Mouse (Mus musculus) megakaryocyte, embryonic 14.5 days (primary cell): ENCODE results near the gene Tbccd1. TPM values are rescaled to one million over a fixed set of nuclear protein-coding genes. Genes with fewer than 3 reads are reported as not detected.

ENCODE experiments used
- H3K27me3 ChIP-seq: replicated peaks from 2 replicates; pipeline ENCODE3; 2012; ENCODE audit warnings: inconsistent platforms
- H3K36me3 ChIP-seq: replicated peaks from 2 replicates; pipeline ENCODE3; 2012; ENCODE audit warnings: low read length, inconsistent platforms, mixed read lengths
- H3K4me1 ChIP-seq: 2 replicates; pipeline ENCODE4 v1.6.1; 2012; ENCODE audit warnings: inconsistent platforms
- H3K4me3 ChIP-seq: replicated peaks from 2 replicates; pipeline ENCODE3; 2012; ENCODE audit warnings: moderate library complexity, mild to moderate bottlenecking, inconsistent platforms
- H3K9me3 ChIP-seq: 2 replicates; pipeline ENCODE4 v1.6.1; 2012; ENCODE audit warnings: inconsistent platforms
- FLI1 ChIP-seq: IDR thresholded peaks from 2 replicates; pipeline ENCODE4 v1.6.1; 2012; ENCODE audit warnings: low read length, inconsistent platforms, mixed read lengths
- GATA1 ChIP-seq: IDR thresholded peaks from 3 replicates; pipeline ENCODE4 v1.6.1; 2012; ENCODE audit warnings: mixed read lengths, low read length, inconsistent platforms, borderline replicate concordance
- polyA plus RNA-seq: library from polyadenylated mRNA; stranded (reverse); fragments of >175 nt; gene quantifications from 2 replicates; pipeline ENCODE4 v1.2.3, GENCODE M21; 2012; ENCODE audit warnings: low replicate concordance; ENCODE audit not compliant: insufficient read depth

The Tbccd1 gene
- polyA plus RNA-seq, result 2.5 and 2.9 TPM in 2 replicates

DNA sequence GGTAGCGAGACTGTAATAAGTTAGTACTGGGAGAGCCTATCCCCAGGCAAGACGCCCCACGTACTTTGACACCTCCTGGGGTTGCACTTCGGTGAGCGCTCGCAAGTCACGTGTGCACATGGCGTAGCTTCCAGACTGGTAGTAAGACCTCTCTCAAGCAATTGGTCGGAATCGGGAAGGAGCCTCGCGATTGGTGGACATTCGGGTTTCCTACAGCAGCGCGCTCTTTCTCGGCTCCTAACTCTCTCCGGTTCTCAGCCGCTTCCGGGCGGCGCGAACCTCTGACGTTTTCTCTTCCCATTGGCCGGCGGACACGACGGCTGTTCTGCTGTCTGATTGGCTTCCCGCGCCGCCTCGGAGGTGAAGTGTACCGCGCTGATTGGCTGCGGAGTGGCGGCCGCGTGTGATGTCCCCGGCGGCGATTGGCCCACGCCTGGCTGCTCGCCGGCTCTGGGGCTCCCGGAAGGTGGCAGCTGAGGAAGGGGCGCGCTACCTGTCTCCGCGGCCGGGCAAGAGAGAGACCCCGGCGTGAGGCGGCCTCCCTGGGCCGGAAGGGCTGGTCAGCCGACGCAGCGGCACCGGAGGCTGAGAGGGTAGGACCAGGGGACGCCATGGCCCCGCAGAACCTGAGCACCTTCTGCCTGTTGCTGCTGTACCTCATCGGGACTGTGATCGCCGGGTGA is at the start of gene Tbccd1, which contains the start of gene Dnajb11:
Gene Tbccd1 (minus strand): TSS at position 239 of the 683 bp plus-strand sequence.
Gene Dnajb11 (plus strand): TSS at position 415 of the 683 bp plus-strand sequence.
- Histone ChIP-seq H3K4me1 (peaks cover 36% of the 10 kb centered on the region), H3K4me3 (peak within 1 kb of the TSS; percentile 100), H3K36me3 (peaks cover 51% of the 10 kb centered on the region), H3K27me3 (no peaks in the 10 kb centered on the region), H3K9me3 (no peaks in the 10 kb centered on the region)
- TF ChIP-seq FLI1 (peak; percentile 39; the same call in 1 of the 2 replicates), GATA1 (no peak)

DNA sequence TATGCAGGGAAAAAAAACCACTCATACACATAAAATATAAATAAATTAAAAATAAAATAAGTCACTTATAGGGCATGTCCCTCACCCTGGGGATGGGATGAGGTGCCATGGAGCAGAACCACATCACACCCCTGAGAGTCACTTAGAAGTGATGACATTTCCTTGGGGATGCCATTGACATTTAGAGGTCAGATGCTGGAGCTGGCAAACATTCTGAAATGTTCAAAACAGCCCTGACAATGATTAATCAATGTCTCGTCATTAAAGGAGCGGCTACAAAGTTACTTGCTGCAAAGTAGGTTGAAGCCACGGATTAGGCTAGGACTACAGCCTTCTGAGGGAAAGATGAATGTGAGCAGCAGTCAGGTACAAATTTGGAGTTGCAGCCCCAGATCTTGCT is 43.9 kb upstream of the Tbccd1 start:
- TF ChIP-seq FLI1 (no peak), GATA1 (no peak)
- no peaks in the 10 kb centered on the region for H3K36me3 ChIP-seq
- H3K4me1 ChIP-seq, result peaks cover 13% of the 10 kb centered on the region; the same call in 1 of the 2 replicates
- H3K9me3 ChIP-seq, result no peaks in the 10 kb centered on the region
- H3K4me3 ChIP-seq, result no peak overlapping the region
- peaks cover 26% of the 10 kb centered on the region for H3K27me3 ChIP-seq

GRCm38 (mm10) chr16:22899866-22900570 is 42.5 kb upstream of the Tbccd1 start:
- Histone ChIP-seq H3K9me3 (no peaks in the 10 kb centered on the region), H3K36me3 (no peaks in the 10 kb centered on the region), H3K4me1 (peaks cover 13% of the 10 kb centered on the region; the same call in 1 of the 2 replicates), H3K27me3 (peaks cover 31% of the 10 kb centered on the region), H3K4me3 (no peak overlapping the region)
- TF ChIP-seq FLI1 (no peak), GATA1 (no peak)

DNA sequence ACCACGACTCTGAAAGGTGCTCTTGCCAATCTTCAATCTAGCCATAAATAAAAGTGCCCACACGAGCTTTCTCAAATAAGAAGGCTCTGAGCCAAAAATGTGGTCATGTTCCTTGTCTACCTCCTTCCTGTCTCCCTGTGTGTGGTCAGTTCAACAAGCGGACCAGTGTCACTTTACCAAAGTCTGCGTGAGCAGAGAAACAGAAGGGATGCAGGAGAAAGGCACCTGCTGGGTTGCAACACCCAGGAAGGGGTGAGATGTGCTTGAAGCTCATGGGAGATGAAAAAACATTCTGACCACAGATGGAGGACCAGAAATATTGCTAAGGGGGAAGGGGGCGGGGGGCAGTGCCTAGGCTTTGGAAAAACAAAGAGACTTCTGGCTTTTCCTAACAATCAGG is 41.9 kb upstream of the Tbccd1 start:
- H3K9me3 ChIP-seq, result no peaks in the 10 kb centered on the region
- H3K4me1 ChIP-seq, result peaks cover 13% of the 10 kb centered on the region; the same call in 1 of the 2 replicates
- no peaks in the 10 kb centered on the region for H3K36me3 ChIP-seq
- H3K4me3 ChIP-seq, result no peak overlapping the region
- peaks cover 32% of the 10 kb centered on the region for H3K27me3 ChIP-seq
- TF ChIP-seq GATA1, result no peak
- no peak for TF ChIP-seq FLI1

DNA sequence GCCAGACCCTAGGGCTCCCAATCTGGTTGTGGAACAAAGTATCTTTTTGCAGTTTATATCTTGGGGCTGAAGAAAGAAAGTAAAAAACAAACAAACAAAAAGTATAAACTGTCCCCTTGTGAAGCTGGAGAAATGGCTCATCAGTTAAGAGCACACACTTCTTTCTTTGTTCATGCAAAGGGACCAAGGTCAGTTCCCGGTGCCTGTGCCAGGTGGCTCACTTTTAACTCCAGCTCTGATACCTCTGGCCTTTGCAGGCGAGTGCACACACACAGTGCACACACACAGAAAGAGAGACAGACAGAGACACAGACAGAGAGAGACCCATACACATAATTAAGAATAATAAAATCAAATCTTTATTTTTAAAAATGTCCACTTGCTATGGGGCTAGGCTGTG is 39.1 kb upstream of the Tbccd1 start:
- H3K4me3 ChIP-seq, result no peak overlapping the region
- TF ChIP-seq FLI1 (no peak), GATA1 (no peak)
- H3K9me3 ChIP-seq, result no peaks in the 10 kb centered on the region
- no peaks in the 10 kb centered on the region for H3K36me3 ChIP-seq
- peaks cover 14% of the 10 kb centered on the region; the same call in 1 of the 2 replicates for H3K4me1 ChIP-seq
- peaks cover 41% of the 10 kb centered on the region for H3K27me3 ChIP-seq

- Histone ChIP-seq H3K9me3 (no peaks in the 10 kb centered on the region), H3K36me3 (no peaks in the 10 kb centered on the region), H3K4me1 (peaks cover 18% of the 10 kb centered on the region; the same call in 1 of the 2 replicates), H3K4me3 (no peak overlapping the region), H3K27me3 (peaks cover 53% of the 10 kb centered on the region)
- TF ChIP-seq FLI1 (no peak), GATA1 (no peak)
These were observed 36.6 kb upstream of the Tbccd1 start for GRCm38 (mm10) chr16:22894095-22894494.

- Histone ChIP-seq H3K4me1 (peaks cover 13% of the 10 kb centered on the region; the same call in 1 of the 2 replicates), H3K4me3 (no peak overlapping the region), H3K27me3 (peaks cover 54% of the 10 kb centered on the region), H3K36me3 (no peaks in the 10 kb centered on the region), H3K9me3 (no peaks in the 10 kb centered on the region)
- TF ChIP-seq FLI1 (no peak), GATA1 (no peak)
These were observed 34.3 kb upstream of the Tbccd1 start for GRCm38 (mm10) chr16:22891733-22892154.

- Histone ChIP-seq H3K27me3 (peaks cover 58% of the 10 kb centered on the region), H3K9me3 (no peaks in the 10 kb centered on the region), H3K36me3 (no peaks in the 10 kb centered on the region), H3K4me3 (no peak within 1 kb of the TSS), H3K4me1 (peaks cover 13% of the 10 kb centered on the region; the same call in 1 of the 2 replicates)
- no peak for TF ChIP-seq GATA1
- no peak for TF ChIP-seq FLI1
These were observed 33.4 kb upstream of the Tbccd1 start, which contains the start of gene Ahsg for GRCm38 (mm10) chr16:22890683-22891510. TSS of gene Ahsg (plus strand) at chr16:22891277.

DNA sequence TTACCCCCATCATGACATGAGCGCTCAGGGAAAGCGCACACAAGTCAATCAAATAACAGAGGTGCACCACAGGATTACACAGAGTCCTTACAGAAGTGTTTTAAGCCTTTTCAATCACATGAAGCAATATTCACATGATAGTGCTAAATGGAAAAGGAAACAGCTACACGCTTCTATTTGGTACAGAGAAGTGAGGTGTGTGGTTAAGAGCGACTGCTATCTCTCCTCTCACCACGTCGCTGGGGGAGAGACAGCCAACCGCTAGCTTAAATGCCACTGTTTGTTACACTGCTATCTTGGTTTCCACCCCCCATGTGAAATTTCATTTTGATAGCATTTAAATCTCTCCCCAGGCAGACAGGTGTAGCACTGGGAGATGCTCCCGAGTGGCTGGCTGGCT is 32.2 kb upstream of the Tbccd1 start:
- H3K36me3 ChIP-seq, result no peaks in the 10 kb centered on the region
- TF ChIP-seq FLI1, result no peak
- no peak for TF ChIP-seq GATA1
- peaks cover 21% of the 10 kb centered on the region for H3K4me1 ChIP-seq
- H3K27me3 ChIP-seq, result peaks cover 57% of the 10 kb centered on the region
- H3K4me3 ChIP-seq, result no peak overlapping the region
- no peaks in the 10 kb centered on the region for H3K9me3 ChIP-seq
